Mouse (Mus musculus): ENCODE measurements around the gene Gm10190.
"Not testable (repeated sequence)": the region's sequence is repeated elsewhere in the genome, so short reads cannot be mapped to it uniquely, and the experiment has no call there.

Gm10190 gene

GRCm38 (mm10) chr17:80372989-80373725 is at the start of gene Gm10190:
TSS of gene Gm10190 (minus strand) at chr17:80373541.
- DNase-seq (ENCODE audit: low spot score), result peak; percentile 60

- no peak for DNase-seq (ENCODE audit: low spot score)
Measured at GRCm38 (mm10) chr17:80420998-80421397, 47.7 kb upstream of the Gm10190 start.

- DNase-seq (ENCODE audit: low spot score), result no peak
Measured at GRCm38 (mm10) chr17:80418572-80419210, 45.4 kb upstream of the Gm10190 start.

GRCm38 (mm10) chr17:80411182-80411581 is 37.8 kb upstream of the Gm10190 start:
- DNase-seq (ENCODE audit: low spot score), result no peak

GRCm38 (mm10) chr17:80398243-80398642 is 24.9 kb upstream of the Gm10190 start:
- no peak for DNase-seq (ENCODE audit: low spot score)

- DNase-seq (ENCODE audit: low spot score), result no peak
Measured at GRCm38 (mm10) chr17:80391423-80392403, 18.4 kb upstream of the Gm10190 start.

- no peak for DNase-seq (ENCODE audit: low spot score)
Measured at GRCm38 (mm10) chr17:80390024-80390423, 16.7 kb upstream of the Gm10190 start.

GRCm38 (mm10) chr17:80385671-80386070 is 12.3 kb upstream of the Gm10190 start:
- DNase-seq (ENCODE audit: low spot score), result no peak

- not testable (repeated sequence) for DNase-seq (ENCODE audit: low spot score)
Measured at GRCm38 (mm10) chr17:80378386-80378785, 5.0 kb upstream of the Gm10190 start.

- DNase-seq (ENCODE audit: low spot score), result no peak
Measured at GRCm38 (mm10) chr17:80373726-80374096, 370 bp upstream of the Gm10190 start.

GRCm38 (mm10) chr17:80368606-80369005 is 4.7 kb downstream of the Gm10190 start:
- DNase-seq (ENCODE audit: low spot score), result no peak

GRCm38 (mm10) chr17:80367276-80367675 is 6.1 kb downstream of the Gm10190 start:
- DNase-seq (ENCODE audit: low spot score), result no peak

GRCm38 (mm10) chr17:80360245-80360644 is 13.1 kb downstream of the Gm10190 start:
- DNase-seq (ENCODE audit: low spot score), result no peak

- no peak for DNase-seq (ENCODE audit: low spot score)
Measured at GRCm38 (mm10) chr17:80347234-80347633, 26.1 kb downstream of the Gm10190 start.

- no peak for DNase-seq (ENCODE audit: low spot score)
Measured at GRCm38 (mm10) chr17:80346591-80347125, 26.7 kb downstream of the Gm10190 start.

GRCm38 (mm10) chr17:80345277-80345676 is 28.1 kb downstream of the Gm10190 start:
- DNase-seq (ENCODE audit: low spot score), result no peak

- no peak for DNase-seq (ENCODE audit: low spot score)
Measured at GRCm38 (mm10) chr17:80332386-80332785, 41.0 kb downstream of the Gm10190 start.

- no peak for DNase-seq (ENCODE audit: low spot score)
Measured at GRCm38 (mm10) chr17:80326431-80326830, 46.9 kb downstream of the Gm10190 start.

GRCm38 (mm10) chr17:80325456-80325855 is 47.9 kb downstream of the Gm10190 start:
- no peak for DNase-seq (ENCODE audit: low spot score)

- DNase-seq (ENCODE audit: low spot score), result no peak
Measured at GRCm38 (mm10) chr17:80324521-80324920, 48.8 kb downstream of the Gm10190 start.

GRCm38 (mm10) chr17:80323658-80324057 is 49.7 kb downstream of the Gm10190 start:
- DNase-seq (ENCODE audit: low spot score), result no peak
